Mouse (Mus musculus): ENCODE results near the gene Ube2a. TPM values are rescaled to one million over a fixed set of nuclear protein-coding genes. Genes with fewer than 3 reads are reported as not detected.

Ube2a gene
- polyA plus RNA-seq, 1 experiment from 2014 or later = 144 TPM

GRCm38 (mm10) chrX:36839391-36839790, 34.3 kb upstream of the Ube2a start:
- H3K4me2 ChIP-seq (ENCODE audit: low read length) = no peak overlapping the region
- no peaks in the 10 kb centered on the region for H3K4me1 ChIP-seq (ENCODE audit: control insufficient read depth, insufficient read depth, low read length)
- H3K9me3 ChIP-seq (replicated peaks; ENCODE audit: control insufficient read depth, low read length) = no peaks in the 10 kb centered on the region
- DNase-seq (ENCODE audit: low spot score) = no peak
- H3K9ac ChIP-seq (ENCODE audit: low read length) = no peak overlapping the region
- WGBS = 74% methylated on average over 7 of the region's 7 CpGs
- no peak overlapping the region for H3K4me3 ChIP-seq (ENCODE audit: low read depth, low read length)
- ATAC-seq = no peak
- H3K27ac ChIP-seq (ENCODE audit: low read depth, low read length) = no peak overlapping the region
- no peaks in the 10 kb centered on the region for H3K27me3 ChIP-seq (replicated peaks; ENCODE audit: control insufficient read depth, insufficient read depth, low read length)
- H3K36me3 ChIP-seq (ENCODE audit: control insufficient read depth, insufficient read depth, low read length) = no peaks in the 10 kb centered on the region

GRCm38 (mm10) chrX:36841698-36842097, 32.0 kb upstream of the Ube2a start:
- no peaks in the 10 kb centered on the region for H3K27me3 ChIP-seq (replicated peaks; ENCODE audit: control insufficient read depth, insufficient read depth, low read length)
- H3K9ac ChIP-seq (ENCODE audit: low read length) = no peak overlapping the region
- ATAC-seq (no peak), DNase-seq (ENCODE audit: low spot score) (no peak)
- H3K27ac ChIP-seq (ENCODE audit: low read depth, low read length) = no peak overlapping the region
- WGBS = 91% methylated on average over 6 of the region's 6 CpGs
- H3K36me3 ChIP-seq (ENCODE audit: control insufficient read depth, insufficient read depth, low read length) = no peaks in the 10 kb centered on the region
- H3K9me3 ChIP-seq (replicated peaks; ENCODE audit: control insufficient read depth, low read length) = no peaks in the 10 kb centered on the region
- H3K4me2 ChIP-seq (ENCODE audit: low read length) = no peak overlapping the region
- H3K4me3 ChIP-seq (ENCODE audit: low read depth, low read length) = no peak overlapping the region
- no peaks in the 10 kb centered on the region for H3K4me1 ChIP-seq (ENCODE audit: control insufficient read depth, insufficient read depth, low read length)

GRCm38 (mm10) chrX:36843346-36843990, 30.2 kb upstream of the Ube2a start:
- Histone ChIP-seq H3K36me3 (ENCODE audit: control insufficient read depth, insufficient read depth, low read length) (no peaks in the 10 kb centered on the region), H3K4me3 (ENCODE audit: low read depth, low read length) (no peak overlapping the region), H3K27ac (ENCODE audit: low read depth, low read length) (no peak overlapping the region), H3K9ac (ENCODE audit: low read length) (no peak overlapping the region), H3K9me3 (replicated peaks; ENCODE audit: control insufficient read depth, low read length) (no peaks in the 10 kb centered on the region), H3K4me1 (ENCODE audit: control insufficient read depth, insufficient read depth, low read length) (no peaks in the 10 kb centered on the region), H3K27me3 (replicated peaks; ENCODE audit: control insufficient read depth, insufficient read depth, low read length) (no peaks in the 10 kb centered on the region), H3K4me2 (ENCODE audit: low read length) (no peak overlapping the region)
- 73% methylated on average over 4 of the region's 4 CpGs for WGBS
- no peak for DNase-seq (ENCODE audit: low spot score)
- ATAC-seq = no peak

GRCm38 (mm10) chrX:36847152-36847551, 26.5 kb upstream of the Ube2a start:
- Histone ChIP-seq H3K4me1 (ENCODE audit: control insufficient read depth, insufficient read depth, low read length) (no peaks in the 10 kb centered on the region), H3K9me3 (replicated peaks; ENCODE audit: control insufficient read depth, low read length) (no peaks in the 10 kb centered on the region), H3K9ac (ENCODE audit: low read length) (no peak overlapping the region), H3K4me3 (ENCODE audit: low read depth, low read length) (no peak overlapping the region), H3K27me3 (replicated peaks; ENCODE audit: control insufficient read depth, insufficient read depth, low read length) (no peaks in the 10 kb centered on the region), H3K27ac (ENCODE audit: low read depth, low read length) (no peak overlapping the region), H3K36me3 (ENCODE audit: control insufficient read depth, insufficient read depth, low read length) (no peaks in the 10 kb centered on the region), H3K4me2 (ENCODE audit: low read length) (no peak overlapping the region)
- ATAC-seq = no peak
- DNase-seq (ENCODE audit: low spot score) = no peak
- 71% methylated on average over 1 of the region's 1 CpGs for WGBS

- Histone ChIP-seq H3K27ac (ENCODE audit: low read depth, low read length) (no peak overlapping the region), H3K4me1 (ENCODE audit: control insufficient read depth, insufficient read depth, low read length) (no peaks in the 10 kb centered on the region), H3K9me3 (replicated peaks; ENCODE audit: control insufficient read depth, low read length) (no peaks in the 10 kb centered on the region), H3K4me2 (ENCODE audit: low read length) (no peak overlapping the region), H3K36me3 (ENCODE audit: control insufficient read depth, insufficient read depth, low read length) (0 out of 2 replicates have a peak, but pooled peaks cover 5% of the 10 kb centered on the region), H3K27me3 (replicated peaks; ENCODE audit: control insufficient read depth, insufficient read depth, low read length) (no peaks in the 10 kb centered on the region), H3K4me3 (ENCODE audit: low read depth, low read length) (no peak overlapping the region), H3K9ac (ENCODE audit: low read length) (no peak overlapping the region)
- DNase-seq (ENCODE audit: low spot score) (no peak), ATAC-seq (no peak)
- WGBS = 83% methylated on average over 8 of the region's 8 CpGs
Measured at GRCm38 (mm10) chrX:36852631-36853030, 21.1 kb upstream of the Ube2a start.

- DNase-seq (ENCODE audit: low spot score) (peak; percentile 89), ATAC-seq (peak; percentile 95)
- Histone ChIP-seq H3K4me1 (ENCODE audit: control insufficient read depth, insufficient read depth, low read length) (no peaks in the 10 kb centered on the region), H3K27ac (ENCODE audit: low read depth, low read length) (no peak overlapping the region; the same call in 1 of the 2 replicates), H3K4me3 (ENCODE audit: low read depth, low read length) (peak overlapping the region; percentile 35), H3K36me3 (ENCODE audit: control insufficient read depth, insufficient read depth, low read length) (no peaks in the 10 kb centered on the region), H3K9ac (ENCODE audit: low read length) (peak overlapping the region; percentile 46), H3K27me3 (replicated peaks; ENCODE audit: control insufficient read depth, insufficient read depth, low read length) (no peaks in the 10 kb centered on the region), H3K9me3 (replicated peaks; ENCODE audit: control insufficient read depth, low read length) (no peaks in the 10 kb centered on the region), H3K4me2 (ENCODE audit: low read length) (peak overlapping the region; percentile 46)
- WGBS = 23% methylated on average over 42 of the region's 44 CpGs
Measured at GRCm38 (mm10) chrX:36863766-36864608, 9.7 kb upstream of the Ube2a start.

GRCm38 (mm10) chrX:36864609-36865328, 8.9 kb upstream of the Ube2a start:
- peak overlapping the region; percentile 35 for H3K4me3 ChIP-seq (ENCODE audit: low read depth, low read length)
- no peaks in the 10 kb centered on the region for H3K27me3 ChIP-seq (replicated peaks; ENCODE audit: control insufficient read depth, insufficient read depth, low read length)
- 61% methylated on average over 8 of the region's 8 CpGs for WGBS
- no peak overlapping the region for H3K27ac ChIP-seq (ENCODE audit: low read depth, low read length)
- no peaks in the 10 kb centered on the region for H3K9me3 ChIP-seq (replicated peaks; ENCODE audit: control insufficient read depth, low read length)
- no peak overlapping the region for H3K9ac ChIP-seq (ENCODE audit: low read length)
- DNase-seq (ENCODE audit: low spot score) (no peak), ATAC-seq (0 out of 2 replicates have a peak, but pooled peaks have one; percentile 6)
- peak overlapping the region; percentile 39 for H3K4me2 ChIP-seq (ENCODE audit: low read length)
- no peaks in the 10 kb centered on the region for H3K4me1 ChIP-seq (ENCODE audit: control insufficient read depth, insufficient read depth, low read length)
- H3K36me3 ChIP-seq (ENCODE audit: control insufficient read depth, insufficient read depth, low read length) = no peaks in the 10 kb centered on the region

GRCm38 (mm10) chrX:36870372-36870771, 3.3 kb upstream of the Ube2a start:
- no peaks in the 10 kb centered on the region for H3K9me3 ChIP-seq (replicated peaks; ENCODE audit: control insufficient read depth, low read length)
- H3K27me3 ChIP-seq (replicated peaks; ENCODE audit: control insufficient read depth, insufficient read depth, low read length) = no peaks in the 10 kb centered on the region
- 78% methylated on average over 3 of the region's 3 CpGs for WGBS
- ATAC-seq = no peak
- no peak for DNase-seq (ENCODE audit: low spot score)
- no peak overlapping the region for H3K9ac ChIP-seq (ENCODE audit: low read length)
- no peak overlapping the region for H3K4me2 ChIP-seq (ENCODE audit: low read length)
- H3K36me3 ChIP-seq (ENCODE audit: control insufficient read depth, insufficient read depth, low read length) = no peaks in the 10 kb centered on the region
- no peaks in the 10 kb centered on the region for H3K4me1 ChIP-seq (ENCODE audit: control insufficient read depth, insufficient read depth, low read length)
- H3K4me3 ChIP-seq (ENCODE audit: low read depth, low read length) = no peak overlapping the region
- no peak overlapping the region for H3K27ac ChIP-seq (ENCODE audit: low read depth, low read length)
